Mouse (Mus musculus) limb, embryonic 11.5 days (tissue): ENCODE results near the gene Neurod2. TPM values are rescaled to one million over a fixed set of nuclear protein-coding genes. Genes with fewer than 3 reads are reported as not detected.
A peak's percentile ranks its signal among the peaks of the same experiment; 100 is the strongest.

ENCODE experiments used
- ATAC-seq: fragments of 200-750 bp; cut with Nextera tagmentation; 2 replicates; pipeline ENCODE4 v1.8.0; 2017; ENCODE audit warnings: low read depth; ENCODE audit not compliant: insufficient number of reproducible peaks, low FRiP score, low TSS enrichment
- DNase-seq: peaks from one replicate; pipeline ENCODE4 v3.0.0-alpha.2; 2015; ENCODE audit warnings: low spot score
- H3K27ac ChIP-seq: fragments of 300-500 bp; sonication (generic); replicated peaks from 2 replicates; pipeline ENCODE4 v1.5.1; 2014; ENCODE audit warnings: low read depth, mild to moderate bottlenecking, low read length
- H3K27me3 ChIP-seq: fragments of 300-500 bp; sonication (generic); 2 replicates; pipeline ENCODE4 v1.6.1; 2014; ENCODE audit warnings: mild to moderate bottlenecking, low read length, mixed read lengths; ENCODE audit not compliant: control insufficient read depth, insufficient read depth
- H3K36me3 ChIP-seq: fragments of 300-500 bp; sonication (generic); 2 replicates; pipeline ENCODE4 v1.6.1; 2014; ENCODE audit warnings: mild to moderate bottlenecking, low read length, moderate library complexity, mixed read lengths; ENCODE audit not compliant: control insufficient read depth, insufficient read depth
- H3K4me1 ChIP-seq: fragments of 300-500 bp; sonication (generic); 2 replicates; pipeline ENCODE4 v1.6.1; 2014; ENCODE audit warnings: low read length, mixed read lengths; ENCODE audit not compliant: control insufficient read depth, insufficient read depth
- H3K4me2 ChIP-seq: fragments of 300-500 bp; sonication (generic); 2 replicates; pipeline ENCODE4 v1.6.1; 2014; ENCODE audit warnings: low read depth, mild to moderate bottlenecking, moderate library complexity; ENCODE audit not compliant: severe bottlenecking
- H3K4me3 ChIP-seq: fragments of 300-500 bp; sonication (generic); 2 replicates; pipeline ENCODE4 v1.5.1; 2014; ENCODE audit warnings: low read depth, low read length
- H3K9ac ChIP-seq: fragments of 300-500 bp; sonication (generic); 2 replicates; pipeline ENCODE4 v1.6.1; 2014; ENCODE audit warnings: mild to moderate bottlenecking, low read length
- H3K9me3 ChIP-seq: fragments of 300-500 bp; sonication (generic); 2 replicates; pipeline ENCODE4 v1.6.1; 2016; ENCODE audit warnings: low read length; ENCODE audit not compliant: control insufficient read depth
- WGBS: fragments of 180-500 bp; shearing (Covaris S2); extraction: QIAGEN DNeasy Blood & Tissue Kit; methylation state at CpG from one replicate; pipeline ENCODE4 v1.1.7; 2014; 5-methylcytosine and 5-hydroxymethylcytosine counted together
- polyA plus RNA-seq: library from polyadenylated mRNA; unstranded; fragments of >200 nt; fragmentation: Nextera tagmentation; extraction: Ambion mirVana; gene quantifications from 2 replicates; pipeline ENCODE4 v1.2.1, GENCODE M21; 2014

Neurod2 gene
- polyA plus RNA-seq, 1 experiment from 2014 or later: not detected

DNA sequence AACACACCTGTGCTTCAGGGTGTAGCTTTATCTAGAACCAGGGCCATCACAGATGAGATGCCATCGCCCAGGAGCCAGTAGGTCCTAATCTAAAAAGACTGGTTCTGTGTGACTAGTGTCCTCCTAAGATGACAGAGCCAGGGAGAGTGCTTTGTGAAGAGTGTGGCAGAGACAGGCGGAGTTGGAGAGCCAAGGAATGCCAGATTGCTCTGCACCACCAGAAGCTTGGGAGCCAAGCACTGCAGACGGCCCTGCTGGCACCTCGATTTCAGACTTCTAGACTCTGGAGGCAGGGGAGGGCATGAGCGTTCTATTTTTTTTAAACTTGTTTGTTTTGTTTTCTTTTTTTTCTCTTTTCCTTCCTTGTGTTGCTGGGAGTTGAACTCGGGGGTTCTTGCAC, 39.9 kb upstream of the Neurod2 start:
- DNase-seq (no peak), ATAC-seq (no peak)
- Histone ChIP-seq H3K9ac (no peak overlapping the region), H3K9me3 (no peaks in the 10 kb centered on the region), H3K36me3 (peaks cover 2% of the 10 kb centered on the region; the same call in 1 of the 2 replicates), H3K27ac (no peak overlapping the region), H3K4me2 (no peak overlapping the region), H3K4me1 (no peaks in the 10 kb centered on the region), H3K27me3 (no peaks in the 10 kb centered on the region), H3K4me3 (no peak overlapping the region)
- 79% methylated on average over 6 of the region's 6 CpGs for WGBS

DNA sequence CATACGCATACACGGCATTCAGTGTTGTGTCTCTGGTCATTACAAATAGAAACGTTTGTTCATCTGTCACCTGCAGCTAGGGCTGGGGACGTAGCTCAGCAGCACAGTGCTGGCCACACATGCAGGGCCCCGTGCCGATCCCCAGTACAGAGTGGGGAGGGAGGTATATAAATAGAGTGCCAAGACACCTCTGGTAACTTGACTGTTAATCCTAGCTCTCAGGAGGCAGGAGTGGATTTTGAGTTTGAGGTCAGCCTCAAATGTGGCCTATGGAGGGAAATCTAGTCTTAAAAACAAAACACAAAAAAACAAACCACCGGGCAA, 38.4 kb upstream of the Neurod2 start:
- no peak overlapping the region for H3K27ac ChIP-seq
- no peak for ATAC-seq
- H3K9ac ChIP-seq: no peak overlapping the region
- H3K4me3 ChIP-seq: no peak overlapping the region
- DNase-seq: no peak
- H3K27me3 ChIP-seq: no peaks in the 10 kb centered on the region
- H3K36me3 ChIP-seq: peaks cover 2% of the 10 kb centered on the region; the same call in 1 of the 2 replicates
- WGBS: 83% methylated on average over 7 of the region's 7 CpGs
- H3K4me2 ChIP-seq: no peak overlapping the region
- H3K4me1 ChIP-seq: no peaks in the 10 kb centered on the region
- no peaks in the 10 kb centered on the region for H3K9me3 ChIP-seq

DNA sequence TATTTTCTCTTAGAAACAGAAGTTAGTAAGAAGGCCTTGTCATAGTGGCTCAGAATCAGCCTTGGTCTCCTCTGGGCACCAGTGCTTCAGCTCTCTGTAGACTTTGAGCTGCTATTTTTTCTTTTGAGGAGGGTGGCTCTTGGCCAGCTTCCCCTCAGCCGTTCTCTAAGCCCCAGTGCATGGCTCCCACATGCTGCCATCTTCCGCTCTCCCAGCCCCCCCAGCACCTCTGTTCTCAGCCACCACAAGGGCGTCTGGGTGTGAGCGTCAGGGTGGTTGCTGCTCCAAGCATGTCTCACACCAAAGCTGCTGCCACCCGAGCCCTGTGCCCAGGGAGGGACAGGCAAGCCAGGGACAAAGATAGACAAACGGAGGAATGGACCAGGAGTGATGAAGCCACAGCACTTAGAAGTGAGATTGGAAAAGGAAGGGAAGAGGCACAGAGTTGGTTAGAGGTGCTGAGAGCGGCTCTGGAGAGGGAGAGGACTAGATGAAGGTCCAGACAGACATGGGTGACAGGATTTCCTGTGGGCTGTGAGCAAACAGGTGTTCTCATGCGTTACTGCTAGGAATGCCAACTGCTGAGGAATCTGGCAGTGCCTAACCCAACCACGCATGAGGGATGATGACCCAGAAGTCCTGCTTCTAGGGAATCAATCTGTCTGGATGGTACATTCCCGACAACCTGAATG, 37.9 kb upstream of the Neurod2 start:
- no peak overlapping the region for H3K4me3 ChIP-seq
- WGBS: 83% methylated on average over 10 of the region's 10 CpGs
- no peaks in the 10 kb centered on the region for H3K9me3 ChIP-seq
- H3K36me3 ChIP-seq: peaks cover 2% of the 10 kb centered on the region; the same call in 1 of the 2 replicates
- no peak for DNase-seq
- no peak overlapping the region for H3K9ac ChIP-seq
- ATAC-seq: no peak
- H3K27ac ChIP-seq: no peak overlapping the region
- H3K4me2 ChIP-seq: no peak overlapping the region
- no peaks in the 10 kb centered on the region for H3K4me1 ChIP-seq
- no peaks in the 10 kb centered on the region for H3K27me3 ChIP-seq

DNA sequence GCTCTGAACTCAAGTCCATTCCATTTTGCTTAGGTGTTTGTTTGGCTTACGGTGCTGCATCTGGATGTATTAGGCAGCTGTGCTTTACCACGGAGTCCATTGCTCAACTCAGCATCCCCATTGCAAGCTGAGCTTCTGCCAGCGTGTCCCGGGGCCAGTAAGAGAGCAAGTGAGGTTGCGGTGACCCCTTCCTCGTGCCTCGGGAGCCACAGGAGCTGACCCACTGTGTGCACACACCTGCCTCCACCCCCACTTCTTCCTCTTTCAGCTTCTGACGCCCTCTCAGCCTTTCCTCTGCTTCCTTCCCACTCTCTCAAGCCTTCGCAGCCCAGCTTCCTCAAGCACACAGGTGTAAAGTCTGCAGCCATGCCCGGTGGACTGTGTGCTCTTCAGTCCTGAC, 36.8 kb upstream of the Neurod2 start:
- H3K4me2 ChIP-seq: no peak overlapping the region
- no peak overlapping the region for H3K4me3 ChIP-seq
- peaks cover 2% of the 10 kb centered on the region; the same call in 1 of the 2 replicates for H3K36me3 ChIP-seq
- no peaks in the 10 kb centered on the region for H3K9me3 ChIP-seq
- no peak overlapping the region for H3K9ac ChIP-seq
- WGBS: 77% methylated on average over 10 of the region's 10 CpGs
- H3K4me1 ChIP-seq: no peaks in the 10 kb centered on the region
- H3K27me3 ChIP-seq: no peaks in the 10 kb centered on the region
- DNase-seq (no peak), ATAC-seq (no peak)
- no peak overlapping the region for H3K27ac ChIP-seq

DNA sequence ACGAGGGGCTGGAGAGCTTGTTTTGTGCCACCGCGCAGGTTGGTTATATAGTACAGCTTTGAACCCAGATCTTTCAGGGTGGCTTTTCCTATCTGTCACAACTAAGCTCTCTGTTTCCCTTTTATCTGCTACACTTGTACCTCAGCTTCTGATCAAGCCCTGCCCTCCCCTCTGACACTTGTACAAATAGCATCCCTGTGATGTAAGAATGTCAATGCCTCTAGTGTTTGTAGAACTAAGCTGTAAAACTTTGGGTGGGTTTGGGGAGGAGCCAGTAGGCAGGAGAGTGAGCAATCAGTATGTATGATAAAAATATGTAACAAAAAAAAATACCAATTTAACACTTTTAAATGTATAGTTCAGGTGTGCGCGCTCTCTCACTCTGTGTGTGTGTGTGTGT, 35.0 kb upstream of the Neurod2 start:
- H3K4me3 ChIP-seq: no peak overlapping the region
- ATAC-seq: no peak
- 95% methylated on average over 5 of the region's 5 CpGs for WGBS

DNA sequence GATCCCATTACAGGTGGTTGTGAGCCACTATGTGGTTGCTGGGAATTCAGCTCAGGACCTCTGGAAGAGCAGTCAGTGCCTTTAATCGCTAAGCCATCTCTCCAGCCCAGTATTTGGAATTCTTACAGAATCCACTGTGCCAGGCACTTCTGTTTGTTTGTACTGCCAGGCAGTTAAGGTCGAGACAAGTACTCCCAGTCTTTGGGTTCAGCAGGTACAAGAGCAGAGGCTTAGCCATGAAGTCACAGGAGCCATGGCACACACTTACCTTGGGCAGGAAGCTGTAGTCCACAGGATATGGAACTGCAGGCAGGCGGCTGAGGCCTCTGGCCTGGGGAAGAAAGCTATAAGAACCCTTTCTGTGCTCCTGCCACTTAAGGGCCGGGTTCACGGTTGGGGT, 34.4 kb upstream of the Neurod2 start:
- ATAC-seq (no peak), DNase-seq (no peak)
- Histone ChIP-seq H3K27me3 (no peaks in the 10 kb centered on the region), H3K36me3 (peaks cover 2% of the 10 kb centered on the region; the same call in 1 of the 2 replicates), H3K4me3 (no peak overlapping the region), H3K4me2 (no peak overlapping the region), H3K9ac (no peak overlapping the region), H3K27ac (no peak overlapping the region), H3K4me1 (peaks cover 11% of the 10 kb centered on the region), H3K9me3 (no peaks in the 10 kb centered on the region)
- WGBS: 78% methylated on average over 5 of the region's 5 CpGs

More for the DNA sequence above, 35.0 kb upstream of the Neurod2 start:
- H3K4me1 ChIP-seq: peaks cover 9% of the 10 kb centered on the region
- no peak overlapping the region for H3K4me2 ChIP-seq
- H3K9me3 ChIP-seq: no peaks in the 10 kb centered on the region
- DNase-seq: no peak
- H3K36me3 ChIP-seq: peaks cover 2% of the 10 kb centered on the region; the same call in 1 of the 2 replicates
- H3K27me3 ChIP-seq: no peaks in the 10 kb centered on the region
- no peak overlapping the region for H3K9ac ChIP-seq
- H3K27ac ChIP-seq: no peak overlapping the region

DNA sequence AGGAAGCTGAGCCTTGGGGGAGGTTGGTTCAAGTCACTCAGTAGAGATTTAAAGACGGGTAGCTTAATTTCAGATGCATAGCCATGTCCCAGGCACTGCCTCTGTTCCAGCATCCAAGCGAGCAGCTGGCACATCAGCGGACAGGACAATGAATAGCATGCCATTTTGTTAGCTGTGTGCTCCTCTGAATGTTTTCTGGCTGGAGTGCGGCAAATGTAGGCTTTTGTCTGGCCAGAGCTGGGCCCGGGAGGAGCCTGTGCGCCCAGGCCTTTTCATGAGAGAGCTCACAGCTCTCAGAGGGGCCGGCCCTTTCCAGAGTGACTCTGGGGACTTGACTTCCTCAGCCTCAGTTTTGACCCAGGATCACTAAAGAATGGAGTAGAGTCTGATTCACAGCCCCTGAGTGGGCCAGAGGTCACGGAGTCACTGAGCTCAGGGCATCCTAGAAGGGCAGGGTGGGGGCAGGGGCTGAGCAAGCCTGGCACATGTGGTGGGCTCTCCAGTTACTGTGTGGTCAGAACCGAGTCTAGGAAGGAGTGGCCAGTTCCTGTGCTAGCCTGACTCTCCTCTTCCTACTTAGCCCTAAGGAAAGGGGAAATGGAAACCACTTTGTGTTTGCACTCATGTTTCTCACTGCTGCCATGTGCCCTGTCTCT, 31.5 kb upstream of the Neurod2 start:
- 77% methylated on average over 9 of the region's 9 CpGs for WGBS
- no peak for ATAC-seq

DNA sequence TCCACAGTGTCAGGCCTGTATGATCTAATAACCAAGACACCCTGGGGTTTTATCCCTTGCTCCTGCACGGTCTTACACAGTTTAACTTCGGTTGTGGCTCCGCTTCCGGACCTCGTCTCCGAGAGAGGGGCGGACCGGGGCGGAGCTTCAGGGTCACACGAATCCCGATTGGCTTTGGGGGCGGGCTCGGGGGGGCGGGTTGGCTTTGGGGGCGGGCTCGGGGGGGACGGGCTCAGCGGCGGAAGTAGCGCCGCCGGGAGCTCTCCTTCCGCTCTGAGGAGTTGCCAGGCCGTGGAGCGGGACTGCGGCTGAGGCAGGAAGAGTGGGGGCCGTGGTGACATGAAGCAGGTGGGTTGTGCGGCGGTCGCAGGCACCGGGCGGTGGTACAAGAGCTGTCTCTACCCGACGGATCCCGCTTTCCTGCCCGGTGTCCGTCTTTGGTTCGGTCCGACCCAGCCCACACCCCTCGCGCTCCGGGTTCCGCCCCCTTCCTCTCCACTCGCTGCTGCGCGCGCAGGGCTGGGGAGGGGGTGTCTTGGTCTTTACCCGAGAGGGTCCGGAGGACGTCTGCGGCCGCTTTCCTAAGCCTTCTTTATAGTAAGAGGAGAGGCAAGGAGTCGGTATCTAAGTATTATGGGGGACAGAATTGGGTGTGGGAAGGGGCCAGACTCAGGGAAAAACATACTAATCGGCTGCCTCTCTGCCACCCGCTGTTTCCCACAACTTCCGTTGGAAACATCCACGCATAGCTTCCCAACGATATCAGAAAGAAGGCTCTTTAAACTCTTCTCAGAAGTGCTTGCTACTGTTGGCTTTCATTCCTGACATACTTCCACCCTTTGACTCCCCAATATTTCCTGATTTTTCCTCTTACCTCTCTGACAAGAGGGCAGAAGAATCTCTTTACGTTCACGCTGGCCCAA, 29.0 kb upstream of the Neurod2 start, which contains the start of gene Stard3:
Stard3 (plus strand) TSS at position 208 of the 923 bp plus-strand sequence.
- peak within 1 kb of the TSS; percentile 70 for H3K4me3 ChIP-seq
- under 1% methylated on average over 50 of the region's 60 CpGs for WGBS
- no peaks in the 10 kb centered on the region for H3K36me3 ChIP-seq
- ATAC-seq: peak; percentile 85
- peak; percentile 92 for DNase-seq
- peak within 1 kb of the TSS; percentile 45 for H3K27ac ChIP-seq
- H3K9ac ChIP-seq: peak within 1 kb of the TSS; percentile 74
- no peaks in the 10 kb centered on the region for H3K9me3 ChIP-seq
- H3K4me2 ChIP-seq: peak within 1 kb of the TSS; percentile 69
- peaks cover 22% of the 10 kb centered on the region for H3K4me1 ChIP-seq
- H3K27me3 ChIP-seq: peaks cover 10% of the 10 kb centered on the region

More for the DNA sequence above, 31.5 kb upstream of the Neurod2 start:
- Histone ChIP-seq H3K36me3 (no peaks in the 10 kb centered on the region), H3K4me1 (peaks cover 17% of the 10 kb centered on the region), H3K27me3 (no peaks in the 10 kb centered on the region), H3K4me2 (no peak overlapping the region), H3K9ac (no peak overlapping the region), H3K9me3 (no peaks in the 10 kb centered on the region), H3K4me3 (no peak overlapping the region), H3K27ac (no peak overlapping the region)
- DNase-seq: no peak
